Mouse (Mus musculus) midbrain, postnatal 0 days (tissue): ENCODE results near the gene Cul7. TPM values are rescaled to one million over a fixed set of nuclear protein-coding genes. Genes with fewer than 3 reads are reported as not detected.

Experiments
- ATAC-seq: fragments of 200-750 bp; cut with Nextera tagmentation; 2 replicates; pipeline ENCODE4 v1.8.0; 2017; ENCODE audit warnings: moderate number of reproducible peaks, mild to moderate bottlenecking, moderate TSS enrichment, moderate library complexity; ENCODE audit not compliant: low FRiP score
- DNase-seq: peaks from one replicate; pipeline ENCODE4 v3.0.0-alpha.2; 2015; ENCODE audit warnings: low spot score
- H3K27ac ChIP-seq: fragments of 300-500 bp; sonication (generic); 2 replicates; pipeline ENCODE4 v1.5.1; 2014; ENCODE audit warnings: low read depth, mild to moderate bottlenecking, low read length, mixed read lengths
- H3K27me3 ChIP-seq: fragments of 300-500 bp; sonication (generic); 2 replicates; pipeline ENCODE4 v1.6.1; 2014; ENCODE audit warnings: low read length, control low read depth, mixed read lengths; ENCODE audit not compliant: insufficient read depth
- H3K36me3 ChIP-seq: fragments of 300-500 bp; sonication (generic); 2 replicates; pipeline ENCODE4 v1.6.1; 2014; ENCODE audit warnings: low read length, control low read depth, mixed read lengths; ENCODE audit not compliant: insufficient read depth
- H3K4me1 ChIP-seq: fragments of 300-500 bp; sonication (generic); 2 replicates; pipeline ENCODE4 v1.6.1; 2014; ENCODE audit warnings: mild to moderate bottlenecking, control low read depth, antibody characterized with exemption, low read length, mixed read lengths; ENCODE audit not compliant: insufficient read depth
- H3K4me2 ChIP-seq: fragments of 300-500 bp; sonication (generic); 2 replicates; pipeline ENCODE4 v1.6.1; 2014; ENCODE audit warnings: low read depth, mild to moderate bottlenecking, low read length, mixed read lengths; ENCODE audit not compliant: poor library complexity, severe bottlenecking
- H3K4me3 ChIP-seq: fragments of 300-500 bp; sonication (generic); 2 replicates; pipeline ENCODE4 v1.5.1; 2014; ENCODE audit warnings: low read depth, mild to moderate bottlenecking, low read length, moderate library complexity
- H3K9ac ChIP-seq: fragments of 300-500 bp; sonication (generic); replicated peaks from 2 replicates; pipeline ENCODE4 v1.6.1; 2014; ENCODE audit warnings: mild to moderate bottlenecking, low read length, moderate library complexity, mixed read lengths; ENCODE audit not compliant: poor library complexity, severe bottlenecking
- H3K9me3 ChIP-seq: fragments of 300-500 bp; sonication (generic); 2 replicates; pipeline ENCODE4 v1.6.1; 2016; ENCODE audit warnings: low read length, control low read depth
- CTCF ChIP-seq: IDR thresholded peaks from 2 replicates; pipeline ENCODE4 v1.5.1; 2016; ENCODE audit warnings: antibody characterized with exemption, mild to moderate bottlenecking
- WGBS: fragments of 180-500 bp; shearing (Covaris S2); extraction: QIAGEN DNeasy Blood & Tissue Kit; methylation state at CpG from one replicate; pipeline ENCODE4 v1.1.7; 2014; 5-methylcytosine and 5-hydroxymethylcytosine counted together
- polyA plus RNA-seq: library from polyadenylated mRNA; unstranded; fragments of >200 nt; fragmentation: Nextera tagmentation; extraction: Ambion mirVana; gene quantifications from 2 replicates; pipeline ENCODE4 v1.2.1, GENCODE M21; 2015
- total RNA-seq: library from RNA; depleted of rRNA; stranded (reverse); fragments of >200 nt; gene quantifications from 2 replicates; pipeline ENCODE4 v1.2.3, GENCODE M21; 2014

Gene Cul7
- total and polyA plus RNA-seq, 2 experiments from 2014 or later = 26.6 to 92.4 TPM

DNA sequence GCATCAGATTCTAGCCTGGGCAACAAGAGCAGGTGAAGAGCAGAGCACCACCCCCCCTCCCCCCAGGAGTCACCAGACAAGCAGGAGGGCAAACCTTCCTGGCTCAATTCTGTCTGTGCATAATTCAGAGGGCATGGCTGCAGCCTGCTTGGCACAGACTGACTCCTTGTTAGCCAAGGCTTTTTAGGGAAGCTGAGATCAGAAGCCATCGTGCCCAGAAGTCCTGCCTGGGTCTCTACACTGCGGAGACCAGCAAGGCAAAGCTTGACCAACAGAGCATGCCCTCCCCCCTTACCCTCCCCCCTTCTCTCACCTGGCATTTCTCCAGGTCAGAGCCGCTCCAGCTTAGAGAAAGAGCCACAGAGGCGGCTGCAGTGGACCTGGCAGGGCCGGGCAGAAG, 12.6 kb downstream of the Cul7 start:
- Histone ChIP-seq H3K27ac (no peak overlapping the region), H3K9me3 (no peaks in the 10 kb centered on the region), H3K4me3 (no peak overlapping the region), H3K36me3 (peaks cover 78% of the 10 kb centered on the region), H3K4me1 (no peaks in the 10 kb centered on the region), H3K9ac (no peak overlapping the region), H3K27me3 (no peaks in the 10 kb centered on the region), H3K4me2 (no peak overlapping the region)
- DNase-seq = no peak
- no peak for ATAC-seq
- no peak for TF ChIP-seq CTCF
- 87% methylated on average over 5 of the region's 5 CpGs for WGBS

DNA sequence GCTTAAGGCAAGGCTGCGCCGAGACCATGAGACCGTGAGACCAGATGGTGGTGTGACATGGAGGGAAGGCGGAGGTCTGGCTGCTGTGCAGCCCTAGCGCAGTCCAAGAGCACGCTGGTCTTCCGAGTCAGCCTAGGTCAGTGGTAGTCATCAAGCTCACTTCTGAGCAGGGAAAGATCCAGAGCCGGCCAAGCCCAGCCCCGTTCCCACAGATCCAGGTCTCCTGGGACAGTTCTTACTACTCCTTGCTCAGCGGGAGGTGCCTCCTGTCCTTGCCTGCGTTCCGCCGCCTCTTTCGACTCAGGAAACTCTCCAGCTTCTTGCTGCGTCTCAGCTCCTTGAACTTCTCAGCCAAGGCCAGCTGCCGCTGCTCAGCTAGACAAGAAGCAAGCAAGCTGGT, 17.6 kb downstream of the Cul7 start:
- H3K9ac ChIP-seq = no peak overlapping the region
- H3K27me3 ChIP-seq = no peaks in the 10 kb centered on the region
- TF ChIP-seq CTCF = no peak
- H3K9me3 ChIP-seq = no peaks in the 10 kb centered on the region
- DNase-seq = no peak
- no peak overlapping the region for H3K4me2 ChIP-seq
- 85% methylated on average over 16 of the region's 16 CpGs for WGBS
- no peaks in the 10 kb centered on the region for H3K4me1 ChIP-seq
- ATAC-seq = no peak
- H3K4me3 ChIP-seq = no peak overlapping the region
- peaks cover 51% of the 10 kb centered on the region for H3K36me3 ChIP-seq
- H3K27ac ChIP-seq = no peak overlapping the region

DNA sequence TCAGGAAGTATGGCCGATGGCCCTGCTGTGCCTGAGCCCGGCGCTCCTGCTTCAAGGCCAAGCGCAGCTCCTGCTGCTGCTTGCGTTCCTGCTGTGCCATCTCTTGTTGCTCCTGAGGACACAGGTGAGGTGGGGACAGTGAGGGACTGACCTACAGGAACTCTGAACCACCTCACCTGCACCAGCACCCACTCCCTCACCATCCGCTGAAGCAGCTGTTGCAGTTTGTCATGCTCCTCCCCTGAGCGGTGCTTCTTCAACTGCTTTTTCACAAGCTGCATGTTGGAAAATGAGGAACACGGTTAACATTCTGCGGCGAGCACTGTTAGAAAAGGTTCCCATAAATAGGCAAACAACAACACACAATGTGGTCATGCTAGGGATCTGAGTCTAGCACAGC, 19.8 kb downstream of the Cul7 start:
- 94% methylated on average over 10 of the region's 10 CpGs for WGBS
- H3K9me3 ChIP-seq = no peaks in the 10 kb centered on the region
- H3K27ac ChIP-seq = no peak overlapping the region
- H3K27me3 ChIP-seq = no peaks in the 10 kb centered on the region
- no peak for ATAC-seq
- H3K36me3 ChIP-seq = peaks cover 34% of the 10 kb centered on the region
- H3K4me2 ChIP-seq = no peak overlapping the region
- DNase-seq = no peak
- H3K4me3 ChIP-seq = no peak overlapping the region
- no peak overlapping the region for H3K9ac ChIP-seq
- H3K4me1 ChIP-seq = peaks cover 10% of the 10 kb centered on the region; the same call in 1 of the 2 replicates
- TF ChIP-seq CTCF = no peak

DNA sequence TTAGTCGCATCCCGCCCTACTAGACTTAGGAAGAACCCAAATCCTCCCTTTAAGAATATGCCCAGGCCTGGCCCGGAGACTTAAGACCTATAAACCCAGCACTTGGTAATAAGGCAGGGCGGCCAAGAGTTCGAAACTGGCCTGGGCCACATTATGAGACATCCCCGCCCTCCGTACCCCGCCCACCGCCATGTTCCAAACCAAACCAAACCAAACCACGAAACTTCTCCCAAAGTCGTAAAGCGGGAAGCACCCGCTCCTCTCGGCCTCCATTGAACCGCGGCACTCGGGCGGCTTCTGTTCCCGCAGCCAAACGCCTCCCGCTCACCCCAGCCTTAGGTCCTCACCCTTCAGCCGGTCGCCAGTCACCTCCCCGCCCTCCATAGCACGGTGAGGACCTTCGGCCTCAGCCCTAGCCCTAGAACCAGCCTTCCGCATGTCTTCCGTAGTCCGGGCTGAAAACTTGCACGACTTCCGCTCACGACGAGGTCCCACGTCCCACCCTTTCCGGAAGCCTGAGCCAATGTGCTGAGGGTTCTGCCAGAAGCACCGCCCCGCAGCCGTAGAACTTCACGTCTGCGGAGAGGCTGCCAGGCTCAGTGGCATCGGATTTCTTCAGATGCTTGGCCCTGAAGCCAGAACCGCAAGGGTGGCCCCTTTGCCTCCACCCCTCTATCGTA, 23.9 kb downstream of the Cul7 start, which contains the start of gene Rrp36:
TSS of gene Rrp36 (minus strand) at position 503 of the 680 bp plus-strand sequence.
- H3K4me3 ChIP-seq = peak within 1 kb of the TSS; percentile 58
- no peaks in the 10 kb centered on the region for H3K9me3 ChIP-seq
- DNase-seq (peak; percentile 95), ATAC-seq (peak; percentile 85)
- H3K4me1 ChIP-seq = peaks cover 14% of the 10 kb centered on the region; the same call in 1 of the 2 replicates
- H3K27me3 ChIP-seq = no peaks in the 10 kb centered on the region
- WGBS = under 1% methylated on average over 43 of the region's 43 CpGs
- peak within 1 kb of the TSS; percentile 83 for H3K4me2 ChIP-seq
- H3K36me3 ChIP-seq = peaks cover 52% of the 10 kb centered on the region
- peak within 1 kb of the TSS; percentile 55 for H3K9ac ChIP-seq
- TF ChIP-seq CTCF = no peak
- peak within 1 kb of the TSS; percentile 55 for H3K27ac ChIP-seq

DNA sequence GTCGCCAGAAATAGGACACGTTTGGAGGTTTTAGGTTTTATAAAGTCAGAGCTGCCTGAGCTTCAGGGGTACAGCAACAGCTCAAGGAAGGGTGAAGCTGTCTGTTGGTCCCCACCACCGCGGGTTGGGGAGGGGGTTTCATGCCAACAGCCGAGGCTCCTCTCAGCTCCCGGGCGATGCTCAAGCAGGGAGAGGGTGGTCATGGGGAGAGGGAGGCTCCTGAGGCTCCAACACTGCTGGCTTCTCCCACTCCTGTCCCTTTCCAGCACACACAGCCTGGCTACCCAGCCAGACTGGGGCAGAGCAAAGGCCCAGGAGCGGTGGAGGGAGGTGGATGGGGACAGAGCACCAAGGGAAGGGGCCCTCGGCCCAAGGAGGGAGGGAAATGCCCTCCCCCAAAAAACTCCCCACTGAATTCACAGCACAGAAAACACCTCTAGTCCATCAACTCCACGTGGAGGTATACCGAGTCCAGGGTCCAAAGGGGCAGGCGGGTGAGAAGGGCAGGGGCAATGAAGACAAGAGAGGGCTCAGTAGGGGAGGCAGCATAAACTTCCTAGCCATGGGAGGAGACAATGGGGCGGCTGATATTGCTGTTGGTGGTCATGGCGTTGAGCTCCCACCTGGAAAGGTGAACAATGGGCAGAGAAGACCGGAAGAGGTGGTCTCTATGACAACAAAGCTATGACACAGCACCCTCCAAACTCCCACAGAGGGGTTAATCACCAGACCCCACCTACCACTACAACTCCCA, 24.6 kb downstream of the Cul7 start:
- Histone ChIP-seq H3K9ac (peak overlapping the region; percentile 55), H3K4me2 (peak overlapping the region; percentile 83), H3K4me3 (peak overlapping the region; percentile 58), H3K36me3 (peaks cover 47% of the 10 kb centered on the region), H3K27me3 (no peaks in the 10 kb centered on the region), H3K4me1 (peaks cover 21% of the 10 kb centered on the region; the same call in 1 of the 2 replicates), H3K27ac (peak overlapping the region; percentile 33), H3K9me3 (no peaks in the 10 kb centered on the region)
- DNase-seq (no peak), ATAC-seq (peak; percentile 10; the same call in 1 of the 2 replicates)
- 17% methylated on average over 15 of the region's 15 CpGs for WGBS
- no peak for TF ChIP-seq CTCF

DNA sequence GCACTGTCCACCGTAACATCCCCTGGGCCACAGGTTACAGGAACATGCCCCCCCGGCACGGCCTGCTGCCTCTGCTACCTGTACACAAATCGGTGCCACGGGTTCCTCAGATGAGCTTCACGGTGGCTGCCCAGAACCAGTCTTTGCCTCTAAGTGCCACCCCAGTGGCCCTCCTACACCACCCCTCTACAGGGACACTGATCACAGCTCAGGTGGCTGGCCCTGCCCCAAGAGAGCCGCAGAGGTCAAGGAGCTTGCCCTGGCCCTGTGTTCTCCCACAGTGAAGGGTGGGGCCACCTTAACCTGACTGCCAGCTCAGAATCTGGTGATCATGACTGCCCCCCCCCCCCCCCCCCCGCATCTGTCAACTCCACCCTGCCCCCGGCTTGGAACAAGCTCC, 28.3 kb downstream of the Cul7 start, which contains the start of gene Mea1:
TSS of gene Mea1 (plus strand) at position 378 of the 400 bp plus-strand sequence.
- Histone ChIP-seq H3K27me3 (no peaks in the 10 kb centered on the region), H3K4me3 (peak within 1 kb of the TSS; percentile 91; the same call in 1 of the 2 replicates), H3K27ac (no peak within 1 kb of the TSS), H3K9me3 (no peaks in the 10 kb centered on the region), H3K4me2 (peak within 1 kb of the TSS; percentile 59), H3K36me3 (peaks cover 41% of the 10 kb centered on the region), H3K9ac (peak within 1 kb of the TSS; percentile 83), H3K4me1 (peaks cover 22% of the 10 kb centered on the region; the same call in 1 of the 2 replicates)
- DNase-seq = no peak
- 94% methylated on average over 9 of the region's 9 CpGs for WGBS
- TF ChIP-seq CTCF = no peak
- ATAC-seq = no peak
